Mouse (Mus musculus): Measurements from ENCODE around the gene Ndufs4. TPM values are rescaled to one million over a fixed set of nuclear protein-coding genes. Genes with fewer than 3 reads are reported as not detected.

Gene Ndufs4
- polyA plus RNA-seq, 1 experiment from 2014 or later, result 298 TPM

DNA sequence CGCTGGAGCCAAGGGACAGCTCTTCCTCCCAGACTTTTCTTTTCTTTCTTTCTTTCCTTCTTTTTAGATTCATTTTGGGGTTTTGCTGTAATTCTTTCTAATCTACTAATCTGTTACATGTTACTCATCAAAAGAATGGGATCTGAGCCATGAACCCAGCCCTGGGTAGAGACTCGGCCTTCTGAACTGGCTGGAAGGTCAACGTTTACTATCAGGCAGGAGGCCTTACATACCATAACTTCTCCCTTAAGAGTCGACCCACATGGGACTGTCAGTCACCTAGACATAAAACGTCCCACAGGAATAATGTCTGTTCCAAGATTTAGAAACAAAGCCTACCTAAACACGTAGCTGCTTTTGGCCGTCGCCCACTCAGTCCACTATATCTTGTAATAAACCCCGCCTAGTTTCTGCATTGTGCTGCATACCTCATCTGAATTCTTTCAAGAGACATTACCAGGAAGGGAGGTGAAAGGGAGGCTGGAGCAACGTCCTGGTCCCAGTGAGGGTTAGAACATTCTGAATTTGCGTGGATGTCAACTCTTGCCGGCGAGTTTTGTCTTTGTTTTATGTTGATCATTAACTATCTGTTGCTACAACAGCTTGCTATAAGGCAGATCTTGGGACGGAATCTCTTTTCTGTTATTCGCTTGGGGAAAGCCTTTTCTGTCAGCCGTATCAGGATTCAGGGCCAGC, 116.5 kb downstream of the Ndufs4 start:
- no peak overlapping the region for H3K9ac ChIP-seq
- no peaks in the 10 kb centered on the region for H3K9me3 ChIP-seq (replicated peaks)
- no peaks in the 10 kb centered on the region for H3K27me3 ChIP-seq
- no peak overlapping the region for H3K4me3 ChIP-seq (replicated peaks)
- H3K27ac ChIP-seq, result no peak overlapping the region
- peaks cover 8% of the 10 kb centered on the region; the same call in 1 of the 2 replicates for H3K4me1 ChIP-seq
- 0 out of 2 replicates have a peak overlapping the region, but pooled peaks have one; percentile 0 for H3K4me2 ChIP-seq
- no peaks in the 10 kb centered on the region for H3K36me3 ChIP-seq
- 60% methylated on average over 16 of the region's 16 CpGs for WGBS
- 0 out of 2 replicates have a peak, but pooled peaks have one; percentile 54 for ATAC-seq (replicated peaks; ENCODE audit: low FRiP score)

DNA sequence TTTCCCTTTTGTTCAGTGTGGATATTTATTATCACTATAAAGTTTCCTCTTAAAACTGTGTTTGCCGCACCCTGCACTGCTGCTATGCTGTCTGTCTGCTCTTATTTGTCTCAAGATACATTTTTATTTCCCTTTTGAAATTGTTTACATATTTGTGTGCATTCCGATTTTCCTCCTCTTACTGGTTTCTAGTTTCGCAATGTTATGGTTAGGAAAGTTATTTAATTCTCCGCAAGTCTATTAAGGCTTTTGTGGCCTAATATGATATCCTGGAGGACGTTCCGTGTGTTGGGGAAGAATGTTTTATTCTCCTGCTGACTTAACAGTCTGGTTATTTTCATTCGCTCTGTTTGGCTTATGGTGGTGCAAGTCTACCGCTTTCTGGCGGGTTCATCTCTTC, 120.3 kb downstream of the Ndufs4 start:
- Histone ChIP-seq H3K9ac (no peak overlapping the region), H3K36me3 (no peaks in the 10 kb centered on the region), H3K4me3 (replicated peaks) (no peak overlapping the region), H3K4me2 (no peak overlapping the region), H3K4me1 (peaks cover 8% of the 10 kb centered on the region; the same call in 1 of the 2 replicates), H3K27me3 (no peaks in the 10 kb centered on the region), H3K27ac (no peak overlapping the region), H3K9me3 (replicated peaks) (no peaks in the 10 kb centered on the region)
- WGBS, result 86% methylated on average over 9 of the region's 9 CpGs
- no peak for ATAC-seq (replicated peaks; ENCODE audit: low FRiP score)

GRCm38 (mm10) chr13:114260486-114261205, 127.4 kb downstream of the Ndufs4 start:
- Histone ChIP-seq H3K36me3 (no peaks in the 10 kb centered on the region), H3K4me1 (no peaks in the 10 kb centered on the region)
- WGBS, result 75% methylated on average over 7 of the region's 7 CpGs

GRCm38 (mm10) chr13:114254697-114255096, 133.4 kb downstream of the Ndufs4 start:
- Histone ChIP-seq H3K36me3 (no peaks in the 10 kb centered on the region), H3K9ac (no peak overlapping the region), H3K4me3 (replicated peaks) (no peak overlapping the region), H3K27ac (no peak overlapping the region), H3K27me3 (no peaks in the 10 kb centered on the region), H3K4me2 (no peak overlapping the region), H3K4me1 (no peaks in the 10 kb centered on the region), H3K9me3 (replicated peaks) (no peaks in the 10 kb centered on the region)
- 0 out of 2 replicates have a peak, but pooled peaks have one; percentile 36 for ATAC-seq (replicated peaks; ENCODE audit: low FRiP score)
- WGBS, result 66% methylated on average over 10 of the region's 10 CpGs

More at GRCm38 (mm10) chr13:114260486-114261205, 127.4 kb downstream of the Ndufs4 start:
- ATAC-seq (replicated peaks; ENCODE audit: low FRiP score), result no peak
- H3K27me3 ChIP-seq, result no peaks in the 10 kb centered on the region
- H3K27ac ChIP-seq, result no peak overlapping the region
- no peak overlapping the region for H3K4me3 ChIP-seq (replicated peaks)
- H3K4me2 ChIP-seq, result no peak overlapping the region
- no peaks in the 10 kb centered on the region for H3K9me3 ChIP-seq (replicated peaks)
- no peak overlapping the region for H3K9ac ChIP-seq

Other genes with a start within 250 kb of the Ndufs4 start
- gene Fst, start 70.7 kb upstream of the Ndufs4 start, polyA plus RNA-seq (2015; fragmentation: Nextera tagmentation; extraction: Ambion mirVana), result 4.3 and 7.3 TPM in 2 replicates

Data from kidney, embryonic 15.5 days (tissue).